ENCODE assay signal across 19 mouse cellular contexts in the genomic region with DNA sequence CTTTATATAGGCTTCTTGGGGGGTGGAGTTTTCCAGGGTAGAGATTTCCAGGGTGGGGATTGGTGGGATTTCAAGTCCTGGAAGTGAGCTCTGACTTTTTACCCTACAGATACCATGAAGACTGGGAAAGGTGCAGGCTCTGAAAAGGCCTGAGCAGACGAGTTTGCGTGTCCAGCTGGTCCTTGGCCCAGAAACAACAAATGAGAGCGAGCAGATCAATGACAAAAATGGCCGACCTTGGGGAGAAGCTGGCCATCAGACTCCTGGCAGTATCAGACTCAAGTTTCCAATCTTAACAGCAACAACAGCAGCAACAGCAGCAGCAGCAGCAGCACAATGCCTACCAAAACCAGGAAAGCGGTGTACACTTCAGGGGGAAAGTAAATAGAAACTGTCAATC. TPM values are rescaled to one million over a fixed set of nuclear protein-coding genes. Genes with fewer than 3 reads are reported as not detected.
"Had no signal": no experiment of that assay in that cellular context is flagged by ENCODE, and none has a peak within 500 bp of the region (broad histone marks: within the 10 kb centered on the region; RNA-seq: fewer than 3 reads in every experiment).

No protein-coding gene starts in this region.

- H3K36me3 ChIP-seq: limb, embryonic 12.5 days; limb, embryonic 15.5 days; liver, embryonic 13.5 days; midbrain, embryonic 12.5 days; midbrain, embryonic 15.5 days; neural tube, embryonic 12.5 days; neural tube, embryonic 15.5 days had no signal

- H3K4me2 ChIP-seq: limb, embryonic 12.5 days; limb, embryonic 15.5 days; liver, embryonic 13.5 days; lung, embryonic 14.5 days; midbrain, embryonic 12.5 days; midbrain, embryonic 15.5 days; neural tube, embryonic 12.5 days; neural tube, embryonic 15.5 days had no signal

- H3K27ac ChIP-seq: limb, embryonic 12.5 days; limb, embryonic 15.5 days; liver, embryonic 13.5 days; macrophage; midbrain, embryonic 12.5 days; midbrain, embryonic 15.5 days; neural tube, embryonic 12.5 days; neural tube, embryonic 15.5 days had no signal

- H3K27me3 ChIP-seq: limb, embryonic 12.5 days; limb, embryonic 15.5 days; liver, embryonic 13.5 days; midbrain, embryonic 12.5 days; midbrain, embryonic 15.5 days; neural tube, embryonic 12.5 days; neural tube, embryonic 15.5 days had no signal

- H3K9me3 ChIP-seq: limb, embryonic 12.5 days; limb, embryonic 15.5 days; liver, embryonic 13.5 days; midbrain, embryonic 12.5 days; midbrain, embryonic 15.5 days; neural tube, embryonic 12.5 days; neural tube, embryonic 15.5 days had no signal

- ATAC-seq: lung, postnatal 0 days; midbrain, embryonic 15.5 days had no signal

- H3K4me3 ChIP-seq: limb, embryonic 12.5 days; limb, embryonic 15.5 days; liver, embryonic 13.5 days; midbrain, embryonic 12.5 days; midbrain, embryonic 15.5 days; neural tube, embryonic 12.5 days; neural tube, embryonic 15.5 days had no signal

- H3K4me1 ChIP-seq: midbrain, embryonic 12.5 days; midbrain, embryonic 15.5 days; neural tube, embryonic 12.5 days had no signal

- DNase-seq: kidney, postnatal 10 days; kidney, postnatal 4 days; left cerebral cortex, postnatal 4 days; liver, embryonic 13.5 days; lung, embryonic 14.5 days; right cerebral cortex, adult 18-20 months; right cerebral cortex, postnatal 14 days; right cerebral cortex, postnatal 4 days; thymus, adult 2 months; thymus, postnatal 14 days; thymus, postnatal 4 days had no signal

- H3K9ac ChIP-seq: limb, embryonic 12.5 days; limb, embryonic 15.5 days; liver, embryonic 13.5 days; lung, embryonic 14.5 days; midbrain, embryonic 12.5 days; midbrain, embryonic 15.5 days; neural tube, embryonic 12.5 days; neural tube, embryonic 15.5 days had no signal

RNA-seq across cellular contexts. Expression of a gene that starts 7.4 kb away (rescaled TPM):
- polyA plus RNA-seq: macrophage had no signal
